Mouse (Mus musculus): ENCODE results near the gene Nr2f1. TPM values are rescaled to one million over a fixed set of nuclear protein-coding genes. Genes with fewer than 3 reads are reported as not detected.

Gene Nr2f1
- polyA plus RNA-seq, 1 experiment from 2014 or later = 62.3 TPM

- peaks cover 72% of the 10 kb centered on the region for H3K4me1 ChIP-seq
- H3K36me3 ChIP-seq = no peaks in the 10 kb centered on the region
- peak overlapping the region; percentile 66 for H3K27ac ChIP-seq (replicated peaks)
- WGBS = 3% methylated on average over 12 of the region's 12 CpGs
- H3K4me2 ChIP-seq (replicated peaks) = peak overlapping the region; percentile 78
- no peak overlapping the region; the same call in 1 of the 2 replicates for H3K9ac ChIP-seq (replicated peaks)
- no peaks in the 10 kb centered on the region for H3K9me3 ChIP-seq
- peaks cover 21% of the 10 kb centered on the region; the same call in 1 of the 2 replicates for H3K27me3 ChIP-seq
- no peak overlapping the region for H3K4me3 ChIP-seq
- peak; percentile 13; the same call in 1 of the 2 replicates for ATAC-seq (ENCODE audit: low FRiP score, low read depth)
Measured at GRCm38 (mm10) chr13:78207796-78208645, 8.5 kb upstream of the Nr2f1 start.

- Histone ChIP-seq H3K27me3 (peaks cover 13% of the 10 kb centered on the region; the same call in 1 of the 2 replicates), H3K4me2 (replicated peaks) (peak overlapping the region; percentile 78), H3K9me3 (no peaks in the 10 kb centered on the region), H3K36me3 (no peaks in the 10 kb centered on the region), H3K9ac (replicated peaks) (peak overlapping the region; percentile 28; the same call in 1 of the 2 replicates), H3K27ac (replicated peaks) (peak overlapping the region; percentile 66), H3K4me3 (0 out of 2 replicates have a peak overlapping the region, but pooled peaks have one; percentile 9), H3K4me1 (peaks cover 71% of the 10 kb centered on the region)
- 9% methylated on average over 7 of the region's 7 CpGs for WGBS
- no peak for ATAC-seq (ENCODE audit: low FRiP score, low read depth)
Measured at GRCm38 (mm10) chr13:78206891-78207430, 7.4 kb upstream of the Nr2f1 start.

GRCm38 (mm10) chr13:78205426-78205825, 5.9 kb upstream of the Nr2f1 start:
- Histone ChIP-seq H3K4me1 (peaks cover 56% of the 10 kb centered on the region), H3K27me3 (0 out of 2 replicates have a peak, but pooled peaks cover 5% of the 10 kb centered on the region), H3K9ac (replicated peaks) (no peak overlapping the region), H3K4me2 (replicated peaks) (peak overlapping the region; percentile 77), H3K9me3 (no peaks in the 10 kb centered on the region), H3K4me3 (no peak overlapping the region), H3K27ac (replicated peaks) (no peak overlapping the region; the same call in 1 of the 2 replicates), H3K36me3 (no peaks in the 10 kb centered on the region)
- ATAC-seq (ENCODE audit: low FRiP score, low read depth) = no peak

GRCm38 (mm10) chr13:78203348-78204061, 3.9 kb upstream of the Nr2f1 start:
- under 1% methylated on average over 34 of the region's 37 CpGs for WGBS
- Histone ChIP-seq H3K9ac (replicated peaks) (peak overlapping the region; percentile 87), H3K4me3 (peak overlapping the region; percentile 93), H3K4me2 (replicated peaks) (peak overlapping the region; percentile 77), H3K27ac (replicated peaks) (peak overlapping the region; percentile 100), H3K36me3 (no peaks in the 10 kb centered on the region), H3K4me1 (peaks cover 36% of the 10 kb centered on the region), H3K27me3 (0 out of 2 replicates have a peak, but pooled peaks cover 3% of the 10 kb centered on the region), H3K9me3 (no peaks in the 10 kb centered on the region)
- peak; percentile 53 for ATAC-seq (ENCODE audit: low FRiP score, low read depth)

GRCm38 (mm10) chr13:78202574-78203347, 3.2 kb upstream of the Nr2f1 start:
- Histone ChIP-seq H3K4me3 (peak overlapping the region; percentile 93), H3K27ac (replicated peaks) (peak overlapping the region; percentile 100), H3K36me3 (no peaks in the 10 kb centered on the region), H3K27me3 (no peaks in the 10 kb centered on the region), H3K4me1 (peaks cover 29% of the 10 kb centered on the region), H3K9me3 (no peaks in the 10 kb centered on the region), H3K4me2 (replicated peaks) (peak overlapping the region; percentile 77), H3K9ac (replicated peaks) (peak overlapping the region; percentile 87)
- ATAC-seq (ENCODE audit: low FRiP score, low read depth) = peak; percentile 1
- under 1% methylated on average over 47 of the region's 47 CpGs for WGBS

GRCm38 (mm10) chr13:78201871-78202565, 2.5 kb upstream of the Nr2f1 start:
- H3K4me1 ChIP-seq = peaks cover 24% of the 10 kb centered on the region
- no peak for ATAC-seq (ENCODE audit: low FRiP score, low read depth)
- no peaks in the 10 kb centered on the region for H3K36me3 ChIP-seq
- no peaks in the 10 kb centered on the region for H3K27me3 ChIP-seq
- WGBS = under 1% methylated on average over 22 of the region's 22 CpGs
- no peaks in the 10 kb centered on the region for H3K9me3 ChIP-seq
- peak overlapping the region; percentile 100 for H3K27ac ChIP-seq (replicated peaks)
- peak overlapping the region; percentile 93 for H3K4me3 ChIP-seq
- H3K4me2 ChIP-seq (replicated peaks) = peak overlapping the region; percentile 77
- peak overlapping the region; percentile 87 for H3K9ac ChIP-seq (replicated peaks)

GRCm38 (mm10) chr13:78200991-78201870, 1.7 kb upstream of the Nr2f1 start:
- ATAC-seq (ENCODE audit: low FRiP score, low read depth) = peak; percentile 50
- H3K9me3 ChIP-seq = no peaks in the 10 kb centered on the region
- peak overlapping the region; percentile 93 for H3K4me3 ChIP-seq
- no peaks in the 10 kb centered on the region for H3K27me3 ChIP-seq
- no peaks in the 10 kb centered on the region for H3K36me3 ChIP-seq
- H3K4me1 ChIP-seq = peaks cover 19% of the 10 kb centered on the region
- WGBS = 1% methylated on average over 24 of the region's 30 CpGs
- H3K9ac ChIP-seq (replicated peaks) = peak overlapping the region; percentile 87
- H3K4me2 ChIP-seq (replicated peaks) = peak overlapping the region; percentile 77
- peak overlapping the region; percentile 100 for H3K27ac ChIP-seq (replicated peaks)

- peaks cover 13% of the 10 kb centered on the region for H3K4me1 ChIP-seq
- H3K9ac ChIP-seq (replicated peaks) = peak overlapping the region; percentile 100
- peak overlapping the region; percentile 100 for H3K27ac ChIP-seq (replicated peaks)
- peak overlapping the region; percentile 93 for H3K4me3 ChIP-seq
- peak overlapping the region; percentile 77 for H3K4me2 ChIP-seq (replicated peaks)
- no peaks in the 10 kb centered on the region for H3K9me3 ChIP-seq
- peak; percentile 63 for ATAC-seq (ENCODE audit: low FRiP score, low read depth)
- under 1% methylated on average over 9 of the region's 9 CpGs for WGBS
- H3K27me3 ChIP-seq = peaks cover under 1% of the 10 kb centered on the region; the same call in 1 of the 2 replicates
- peaks cover under 1% of the 10 kb centered on the region for H3K36me3 ChIP-seq
Measured at GRCm38 (mm10) chr13:78200407-78200806, 850 bp upstream of the Nr2f1 start.

- H3K4me2 ChIP-seq (replicated peaks) = peak overlapping the region; percentile 77
- peak overlapping the region; percentile 100 for H3K9ac ChIP-seq (replicated peaks)
- peaks cover 11% of the 10 kb centered on the region for H3K27me3 ChIP-seq
- H3K36me3 ChIP-seq = peaks cover 13% of the 10 kb centered on the region
- WGBS = under 1% methylated on average over 55 of the region's 92 CpGs
- H3K27ac ChIP-seq (replicated peaks) = peak overlapping the region; percentile 100
- H3K4me1 ChIP-seq = peaks cover 2% of the 10 kb centered on the region
- H3K9me3 ChIP-seq = no peaks in the 10 kb centered on the region
- ATAC-seq (ENCODE audit: low FRiP score, low read depth) = peak; percentile 8
- peak overlapping the region; percentile 93 for H3K4me3 ChIP-seq
Measured at GRCm38 (mm10) chr13:78198871-78199641, 501 bp downstream of the Nr2f1 start.

Measured in midbrain, embryonic 12.5 days (tissue).